Mouse (Mus musculus): ENCODE results near the gene Mttp. TPM values are rescaled to one million over a fixed set of nuclear protein-coding genes. Genes with fewer than 3 reads are reported as not detected.

The Mttp gene
- polyA plus RNA-seq, 1 experiment from 2014 or later: 48.8 TPM

DNA sequence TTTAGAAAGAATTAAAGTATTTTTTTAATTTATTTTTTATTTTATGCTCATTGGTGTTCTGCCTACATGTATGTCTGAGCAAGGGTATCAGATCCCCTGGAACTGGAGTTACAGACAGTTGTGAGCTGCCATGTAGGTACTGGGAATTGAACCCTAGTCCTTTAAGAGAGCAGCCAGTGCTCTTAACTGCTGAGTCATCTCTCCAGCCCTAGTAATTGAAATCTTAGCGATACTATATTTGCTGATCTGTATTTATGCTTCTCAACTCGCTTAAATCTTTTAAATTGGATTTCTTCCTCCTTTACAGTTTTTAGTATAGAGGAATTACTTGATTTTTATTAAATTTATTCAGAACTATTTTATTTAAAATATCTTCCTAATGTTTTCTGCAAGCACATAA lies 103.8 kb downstream of the Mttp start:
- 54% methylated on average over 2 of the region's 2 CpGs for WGBS (ENCODE audit: insufficient replicate concordance)
- H3K27me3 ChIP-seq (ENCODE audit: control insufficient read depth, insufficient read depth, low read depth, low read length): no peaks in the 10 kb centered on the region
- no peak overlapping the region for H3K4me2 ChIP-seq (ENCODE audit: low read depth, low read length)

More for the DNA sequence above, 103.8 kb downstream of the Mttp start:
- Histone ChIP-seq H3K36me3 (ENCODE audit: control insufficient read depth, insufficient read depth) (no peaks in the 10 kb centered on the region), H3K4me3 (ENCODE audit: low read depth, low read length) (no peak overlapping the region), H3K4me1 (ENCODE audit: control insufficient read depth, low read depth, low read length) (no peaks in the 10 kb centered on the region), H3K9me3 (replicated peaks; ENCODE audit: control insufficient read depth, low read length) (no peaks in the 10 kb centered on the region), H3K27ac (ENCODE audit: low read length) (no peak overlapping the region), H3K9ac (ENCODE audit: low read depth, low read length) (no peak overlapping the region)
- no peak for ATAC-seq (ENCODE audit: low read depth)

Other genes starting within 250 kb of the Mttp start
- 48.2 and 50.2 TPM in 2 replicates for gene Lamtor3, start 226.5 kb downstream of the Mttp start, polyA plus RNA-seq (2015; fragmentation: Nextera tagmentation; extraction: Ambion mirVana)
- 12.1 and 13.0 TPM in 2 replicates for gene Dapp1, start 163.4 kb downstream of the Mttp start, polyA plus RNA-seq (2015; fragmentation: Nextera tagmentation; extraction: Ambion mirVana)
- gene 1110002E22Rik, start 79.9 kb downstream of the Mttp start, polyA plus RNA-seq (2015; fragmentation: Nextera tagmentation; extraction: Ambion mirVana): 0.07 and 0.30 TPM in 2 replicates
- not detected in 2 replicates for gene Gm5105, start 77.6 kb downstream of the Mttp start, polyA plus RNA-seq (2015; fragmentation: Nextera tagmentation; extraction: Ambion mirVana)
- gene Trmt10a, start 1.5 kb downstream of the Mttp start, polyA plus RNA-seq (2015; fragmentation: Nextera tagmentation; extraction: Ambion mirVana): 4.5 and 4.8 TPM in 2 replicates
- gene 4930579F01Rik, start 48.9 kb upstream of the Mttp start, polyA plus RNA-seq (2015; fragmentation: Nextera tagmentation; extraction: Ambion mirVana): not detected in 2 replicates
- 0.27 and 0.37 TPM in 2 replicates for gene Adh7, start 72.8 kb upstream of the Mttp start, polyA plus RNA-seq (2015; fragmentation: Nextera tagmentation; extraction: Ambion mirVana)
- 101 and 138 TPM in 2 replicates for gene Adh1, start 116.0 kb upstream of the Mttp start, polyA plus RNA-seq (2015; fragmentation: Nextera tagmentation; extraction: Ambion mirVana)
- gene Adh6a, start 168.3 kb upstream of the Mttp start, polyA plus RNA-seq (2015; fragmentation: Nextera tagmentation; extraction: Ambion mirVana): not detected in 2 replicates
- 0.20 and 0.30 TPM in 2 replicates for gene Adh6b, start 196.8 kb upstream of the Mttp start, polyA plus RNA-seq (2015; fragmentation: Nextera tagmentation; extraction: Ambion mirVana)